Mouse (Mus musculus) lung, postnatal 0 days (tissue): ENCODE measurements around the gene Fam131b. TPM values are rescaled to one million over a fixed set of nuclear protein-coding genes. Genes with fewer than 3 reads are reported as not detected.

Experiments
- ATAC-seq: fragments of 200-750 bp; cut with Nextera tagmentation; 2 replicates; pipeline ENCODE4 v1.8.0; 2017; ENCODE audit warnings: moderate library complexity
- DNase-seq: peaks from one replicate; pipeline ENCODE4 v3.0.0-alpha.2; 2016; ENCODE audit warnings: low spot score
- H3K27ac ChIP-seq: fragments of 300-500 bp; sonication (generic); 2 replicates; pipeline ENCODE4 v1.5.1; 2014; ENCODE audit warnings: antibody characterized with exemption, mild to moderate bottlenecking, low read length, mixed read lengths
- H3K27me3 ChIP-seq: fragments of 300-500 bp; sonication (generic); replicated peaks from 2 replicates; pipeline ENCODE4 v1.6.1; 2014; ENCODE audit warnings: low read length, mixed read lengths; ENCODE audit not compliant: insufficient read depth
- H3K36me3 ChIP-seq: fragments of 300-500 bp; sonication (generic); 2 replicates; pipeline ENCODE4 v1.6.1; 2014; ENCODE audit warnings: low read length, mixed read lengths; ENCODE audit not compliant: insufficient read depth
- H3K4me1 ChIP-seq: fragments of 300-500 bp; sonication (generic); 2 replicates; pipeline ENCODE4 v1.6.1; 2014; ENCODE audit warnings: antibody characterized with exemption, low read depth, low read length, mixed read lengths; ENCODE audit not compliant: insufficient read depth
- H3K4me2 ChIP-seq: fragments of 300-500 bp; sonication (generic); replicated peaks from 2 replicates; pipeline ENCODE4 v1.6.1; 2014; ENCODE audit warnings: low read depth, mild to moderate bottlenecking, low read length, moderate library complexity, mixed read lengths
- H3K4me3 ChIP-seq: fragments of 300-500 bp; sonication (generic); 2 replicates; pipeline ENCODE4 v1.5.1; 2014; ENCODE audit warnings: low read depth, low read length
- H3K9ac ChIP-seq: fragments of 300-500 bp; sonication (generic); replicated peaks from 2 replicates; pipeline ENCODE4 v1.6.1; 2014; ENCODE audit warnings: low read depth, mild to moderate bottlenecking
- H3K9me3 ChIP-seq: fragments of 300-500 bp; sonication (generic); 2 replicates; pipeline ENCODE4 v1.6.1; 2016; ENCODE audit warnings: low read length, mixed read lengths
- CTCF ChIP-seq: IDR thresholded peaks from 2 replicates; pipeline ENCODE4 v1.5.1; 2016; ENCODE audit warnings: antibody characterized with exemption, mild to moderate bottlenecking
- EP300 ChIP-seq: IDR thresholded peaks from 2 replicates; pipeline ENCODE4 v1.6.1; 2016; ENCODE audit warnings: antibody characterized with exemption, mild to moderate bottlenecking, control low read depth
- WGBS: fragments of 180-500 bp; shearing (Covaris S2); extraction: QIAGEN DNeasy Blood & Tissue Kit; methylation state at CpG from one replicate; pipeline ENCODE4 v1.1.7; 2014; 5-methylcytosine and 5-hydroxymethylcytosine counted together
- polyA plus RNA-seq: library from polyadenylated mRNA; unstranded; fragments of >200 nt; fragmentation: Nextera tagmentation; extraction: Ambion mirVana; gene quantifications from 2 replicates; pipeline ENCODE4 v1.2.1, GENCODE M21; 2015

Gene Fam131b
- polyA plus RNA-seq, 1 experiment from 2014 or later: not detected

DNA sequence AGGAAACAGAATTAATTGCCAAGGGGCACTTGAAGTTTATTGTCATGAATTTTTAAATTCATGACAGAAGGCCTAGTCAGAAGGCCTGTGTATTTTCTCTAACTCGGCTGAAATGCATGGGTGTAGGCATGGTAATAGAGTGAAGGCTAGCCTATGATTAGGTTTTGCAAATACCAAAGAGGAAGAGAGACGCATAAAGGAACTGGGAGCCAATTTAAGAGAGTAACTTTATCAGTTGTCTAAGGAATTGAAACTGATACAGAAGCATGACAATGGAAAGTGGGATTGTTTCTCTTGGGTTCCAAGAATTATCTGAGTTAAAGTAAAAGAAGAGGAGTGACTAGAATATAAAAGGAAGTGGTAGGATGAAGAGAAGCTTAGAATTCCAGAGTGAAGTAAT is 14.7 kb upstream of the Fam131b start:
- DNase-seq: no peak

DNA sequence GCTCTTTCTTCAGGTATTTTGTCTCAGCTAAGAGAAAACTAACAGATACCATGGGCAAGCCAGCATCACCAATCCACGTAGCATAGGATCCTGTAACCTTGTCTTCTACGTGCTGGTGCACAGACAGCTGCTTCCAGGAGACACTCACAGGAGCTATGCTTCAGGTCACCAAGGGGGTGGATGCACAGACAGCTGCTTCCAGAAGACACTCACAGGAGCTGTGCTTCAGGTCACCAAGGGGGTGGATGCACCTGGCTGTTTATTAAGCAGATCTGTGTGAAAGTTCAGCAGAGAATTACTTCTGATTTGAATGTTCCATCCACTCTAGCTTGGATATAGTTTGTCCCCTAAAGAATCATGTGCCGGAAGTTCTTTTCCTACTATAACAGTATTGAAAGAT is 6.5 kb upstream of the Fam131b start:
- no peak overlapping the region for H3K4me3 ChIP-seq
- no peak overlapping the region for H3K4me2 ChIP-seq
- TF ChIP-seq EP300 (no peak), CTCF (no peak)
- H3K36me3 ChIP-seq: no peaks in the 10 kb centered on the region
- H3K27me3 ChIP-seq: no peaks in the 10 kb centered on the region
- H3K27ac ChIP-seq: no peak overlapping the region
- no peak overlapping the region for H3K9ac ChIP-seq
- ATAC-seq (no peak), DNase-seq (no peak)
- WGBS: 85% methylated on average over 3 of the region's 3 CpGs
- no peaks in the 10 kb centered on the region for H3K4me1 ChIP-seq
- H3K9me3 ChIP-seq: no peaks in the 10 kb centered on the region

More for the DNA sequence above, 14.7 kb upstream of the Fam131b start:
- no peaks in the 10 kb centered on the region for H3K9me3 ChIP-seq
- WGBS: 79% methylated on average over 2 of the region's 2 CpGs
- H3K27me3 ChIP-seq: no peaks in the 10 kb centered on the region
- H3K9ac ChIP-seq: no peak overlapping the region
- no peak for TF ChIP-seq CTCF
- no peak for TF ChIP-seq EP300
- no peak overlapping the region for H3K4me2 ChIP-seq
- H3K36me3 ChIP-seq: no peaks in the 10 kb centered on the region
- H3K27ac ChIP-seq: no peak overlapping the region
- H3K4me3 ChIP-seq: no peak overlapping the region
- no peaks in the 10 kb centered on the region for H3K4me1 ChIP-seq
- no peak for ATAC-seq

DNA sequence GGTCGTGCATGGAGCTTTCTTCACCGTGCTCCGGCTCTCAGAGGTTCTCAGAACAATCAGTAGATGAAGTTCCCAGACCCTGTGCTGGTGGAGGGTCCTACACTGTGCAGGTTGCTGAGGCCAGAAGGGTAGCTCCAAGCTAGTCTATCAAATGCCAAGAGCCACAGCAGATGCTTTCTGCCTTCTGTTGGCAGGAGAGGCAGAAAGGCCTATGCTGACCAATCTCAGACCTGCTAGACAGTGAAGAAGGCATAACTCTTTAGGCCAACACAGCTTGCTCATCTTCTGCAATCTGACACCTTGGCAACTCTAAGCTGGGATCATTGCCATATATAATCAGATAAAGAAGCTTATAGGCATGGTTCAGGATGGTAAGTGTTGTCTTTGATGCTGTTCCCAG is 5.8 kb upstream of the Fam131b start:
- Histone ChIP-seq H3K4me2 (no peak overlapping the region), H3K27ac (no peak overlapping the region), H3K4me3 (no peak overlapping the region), H3K9ac (no peak overlapping the region), H3K4me1 (no peaks in the 10 kb centered on the region), H3K27me3 (no peaks in the 10 kb centered on the region), H3K9me3 (no peaks in the 10 kb centered on the region), H3K36me3 (no peaks in the 10 kb centered on the region)
- WGBS: 66% methylated on average over 3 of the region's 3 CpGs
- ATAC-seq (no peak), DNase-seq (no peak)
- TF ChIP-seq CTCF: no peak
- TF ChIP-seq EP300: no peak

DNA sequence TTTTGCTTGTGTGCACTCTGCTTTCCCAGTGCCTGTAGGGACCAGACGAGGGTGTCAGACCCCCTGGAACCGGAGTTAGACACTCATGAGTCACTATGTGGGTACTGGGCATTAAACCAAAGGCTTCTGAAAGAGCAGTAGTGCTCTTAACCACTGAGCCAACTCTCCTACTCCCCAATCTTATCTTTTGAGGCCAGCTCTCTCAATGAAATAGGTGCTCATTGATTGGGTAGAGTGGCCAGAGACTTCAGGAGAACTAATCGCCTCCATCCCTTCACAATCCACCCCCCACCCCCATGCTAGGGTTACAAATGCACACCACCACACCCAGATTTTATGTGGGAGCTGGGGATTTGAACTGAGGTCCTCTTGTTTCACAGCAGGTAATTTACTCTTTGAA is 4.3 kb upstream of the Fam131b start:
- ATAC-seq (no peak), DNase-seq (no peak)
- whole genome bisulfite sequencing: 54% methylated on average over 3 of the region's 3 CpGs
- Histone ChIP-seq H3K27ac (no peak overlapping the region), H3K27me3 (peaks cover 9% of the 10 kb centered on the region; the same call in 1 of the 2 replicates), H3K36me3 (no peaks in the 10 kb centered on the region), H3K4me3 (no peak overlapping the region), H3K4me2 (no peak overlapping the region), H3K9ac (no peak overlapping the region), H3K9me3 (no peaks in the 10 kb centered on the region), H3K4me1 (peaks cover 2% of the 10 kb centered on the region; the same call in 1 of the 2 replicates)
- TF ChIP-seq EP300 (no peak), CTCF (no peak)

DNA sequence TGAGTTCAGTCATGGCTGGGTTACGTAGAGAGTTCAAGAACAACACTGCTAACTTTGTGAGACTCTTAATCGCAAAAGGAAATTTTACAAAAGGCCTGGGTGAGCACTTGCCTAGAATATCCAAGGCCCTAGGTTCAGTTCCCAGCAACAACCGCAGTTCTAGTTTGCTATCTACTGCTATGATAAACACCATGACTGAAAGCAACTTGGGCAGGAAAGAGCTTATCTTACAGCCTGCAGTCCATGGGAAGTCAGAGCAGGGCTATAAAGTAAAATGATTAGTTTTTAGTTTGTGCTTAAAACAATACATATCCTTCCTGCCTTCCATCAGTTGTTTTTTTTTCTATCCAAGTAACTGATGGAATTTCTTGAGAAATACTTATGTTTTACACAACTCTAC is 2.1 kb upstream of the Fam131b start:
- no peak overlapping the region for H3K27ac ChIP-seq
- no peaks in the 10 kb centered on the region for H3K36me3 ChIP-seq
- no peak overlapping the region for H3K4me2 ChIP-seq
- H3K4me3 ChIP-seq: no peak overlapping the region
- ATAC-seq (no peak), DNase-seq (no peak)
- TF ChIP-seq EP300: no peak
- TF ChIP-seq CTCF: no peak
- H3K9ac ChIP-seq: no peak overlapping the region
- WGBS: 84% methylated on average over 3 of the region's 3 CpGs
- no peaks in the 10 kb centered on the region for H3K9me3 ChIP-seq
- H3K27me3 ChIP-seq: peaks cover 17% of the 10 kb centered on the region; the same call in 1 of the 2 replicates
- peaks cover 6% of the 10 kb centered on the region; the same call in 1 of the 2 replicates for H3K4me1 ChIP-seq

DNA sequence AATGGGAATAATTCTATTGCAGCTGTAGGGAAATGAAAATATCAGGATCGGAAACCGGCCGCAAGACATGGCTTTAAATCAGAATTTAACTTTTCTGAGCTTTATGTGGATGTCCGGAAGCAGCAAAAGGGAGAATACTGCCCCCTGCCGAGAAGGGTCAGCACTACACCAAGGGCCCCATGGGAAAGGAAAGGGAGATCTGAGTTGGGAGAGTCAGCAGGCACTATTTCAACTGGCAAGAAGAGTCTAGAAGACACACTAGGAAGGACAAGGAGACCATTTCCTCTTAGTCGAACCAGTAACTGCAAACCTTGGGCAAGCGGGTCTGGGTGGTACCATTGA is 796 bp upstream of the Fam131b start:
- Histone ChIP-seq H3K4me1 (peaks cover 6% of the 10 kb centered on the region; the same call in 1 of the 2 replicates), H3K4me3 (peak overlapping the region; percentile 51), H3K27ac (no peak overlapping the region), H3K9ac (no peak overlapping the region), H3K36me3 (no peaks in the 10 kb centered on the region), H3K9me3 (no peaks in the 10 kb centered on the region), H3K27me3 (peaks cover 17% of the 10 kb centered on the region; the same call in 1 of the 2 replicates), H3K4me2 (peak overlapping the region; percentile 89)
- ATAC-seq: peak; percentile 27; the same call in 1 of the 2 replicates
- TF ChIP-seq EP300: no peak
- peak; percentile 85 for TF ChIP-seq CTCF
- peak; percentile 76 for DNase-seq
- WGBS: 5% methylated on average over 7 of the region's 7 CpGs

DNA sequence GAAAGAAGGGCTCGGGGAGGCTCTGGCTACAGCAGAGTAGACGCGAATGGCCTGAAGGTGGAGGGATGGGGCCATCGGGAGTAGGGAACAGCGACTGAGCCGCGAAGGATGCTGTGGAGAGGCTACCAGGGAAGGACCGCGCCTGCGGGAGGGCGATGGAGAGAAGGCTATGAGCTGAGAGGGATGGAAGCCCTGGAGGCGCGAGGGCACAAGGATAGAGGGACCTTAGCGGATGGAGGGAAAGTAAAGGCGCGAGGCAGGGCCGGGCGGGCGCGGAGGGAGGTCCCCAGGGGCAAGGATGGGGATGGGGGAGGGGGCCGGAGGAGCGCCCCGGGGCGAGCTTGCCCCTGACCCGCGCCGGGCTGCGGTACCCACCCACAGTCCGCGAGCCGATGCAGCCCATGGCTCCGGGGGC is 369 bp downstream of the Fam131b start:
- peak overlapping the region; percentile 89 for H3K4me2 ChIP-seq
- H3K27me3 ChIP-seq: peaks cover 17% of the 10 kb centered on the region; the same call in 1 of the 2 replicates
- no peaks in the 10 kb centered on the region for H3K36me3 ChIP-seq
- H3K27ac ChIP-seq: no peak overlapping the region
- TF ChIP-seq CTCF: no peak
- no peak for TF ChIP-seq EP300
- H3K9ac ChIP-seq: no peak overlapping the region
- H3K9me3 ChIP-seq: no peaks in the 10 kb centered on the region
- WGBS: under 1% methylated on average over 9 of the region's 32 CpGs
- H3K4me3 ChIP-seq: peak overlapping the region; percentile 51
- DNase-seq (no peak), ATAC-seq (peak; percentile 25)
- H3K4me1 ChIP-seq: peaks cover 6% of the 10 kb centered on the region; the same call in 1 of the 2 replicates
